Mouse (Mus musculus): ENCODE measurements around the gene Fam32a.

Gene Fam32a

GRCm38 (mm10) chr8:72239499-72240402, 20.2 kb downstream of the Fam32a start, which contains the start of gene Ap1m1:
Ap1m1 (plus strand) TSS chr8:72240018.
- intact Hi-C loops (cut with DNase I): loop anchor here (5.0 kb wide), 1 partner anchor 62 kb away; no protein-coding TSS in a partner anchor

GRCm38 (mm10) chr8:72240403-72240763, 20.9 kb downstream of the Fam32a start:
- intact Hi-C loops (cut with DNase I): loop anchor here (5.0 kb wide), 1 partner anchor 63 kb away; no protein-coding TSS in a partner anchor

- intact Hi-C loops (cut with DNase I): loop anchor here (5.0 kb wide), 1 partner anchor 64 kb away; no protein-coding TSS in a partner anchor
Measured at GRCm38 (mm10) chr8:72240951-72241350, 21.4 kb downstream of the Fam32a start.

GRCm38 (mm10) chr8:72242226-72242625, 22.7 kb downstream of the Fam32a start:
- intact Hi-C loops (cut with DNase I): loop anchor here (5.0 kb wide), 1 partner anchor 65 kb away; no protein-coding TSS in a partner anchor

- intact Hi-C loops (cut with DNase I): loop anchor here (5.0 kb wide), 2 partner anchors 37 to 67 kb away; no protein-coding TSS in a partner anchor
Measured at GRCm38 (mm10) chr8:72244610-72245009, 25.1 kb downstream of the Fam32a start.

GRCm38 (mm10) chr8:72257171-72257901, 37.8 kb downstream of the Fam32a start:
- intact Hi-C loops (cut with DNase I): loop anchor here (5.0 kb wide), 1 partner anchor 80 kb away; no protein-coding TSS in a partner anchor

GRCm38 (mm10) chr8:72257902-72258238, 38.3 kb downstream of the Fam32a start:
- intact Hi-C loops (cut with DNase I): loop anchor here (5.0 kb wide), 1 partner anchor 81 kb away; no protein-coding TSS in a partner anchor

GRCm38 (mm10) chr8:72259862-72260261, 40.3 kb downstream of the Fam32a start:
- intact Hi-C loops (cut with DNase I): loop anchor here (5.0 kb wide), 2 partner anchors 62 to 83 kb away; no protein-coding TSS in a partner anchor

GRCm38 (mm10) chr8:72260585-72260984, 41.1 kb downstream of the Fam32a start:
- intact Hi-C loops (cut with DNase I): loop anchor here (5.0 kb wide), 1 partner anchor 62 kb away; no protein-coding TSS in a partner anchor

- intact Hi-C loops (cut with DNase I): loop anchor here (1.0 to 5.0 kb wide), 2 partner anchors 61 to 105 kb away; no protein-coding TSS in a partner anchor
Measured at GRCm38 (mm10) chr8:72261019-72261418, 41.5 kb downstream of the Fam32a start.

- intact Hi-C loops (cut with DNase I): loop anchor here (1.0 to 5.0 kb wide), 2 partner anchors 61 to 105 kb away; no protein-coding TSS in a partner anchor
Measured at GRCm38 (mm10) chr8:72261431-72261830, 41.9 kb downstream of the Fam32a start.

GRCm38 (mm10) chr8:72261872-72262271, 42.3 kb downstream of the Fam32a start:
- intact Hi-C loops (cut with DNase I): loop anchor here (1.0 to 5.0 kb wide), 2 partner anchors 60 to 104 kb away; no protein-coding TSS in a partner anchor

GRCm38 (mm10) chr8:72262756-72263155, 43.2 kb downstream of the Fam32a start:
- intact Hi-C loops (cut with DNase I): loop anchor here (5.0 kb wide), 1 partner anchor 60 kb away; no protein-coding TSS in a partner anchor

GRCm38 (mm10) chr8:72263451-72263850, 43.9 kb downstream of the Fam32a start:
- intact Hi-C loops (cut with DNase I): loop anchor here (5.0 kb wide), 1 partner anchor 59 kb away; no protein-coding TSS in a partner anchor

GRCm38 (mm10) chr8:72265342-72265741, 45.8 kb downstream of the Fam32a start:
- intact Hi-C loops (cut with DNase I): no loop called here

GRCm38 (mm10) chr8:72266671-72267070, 47.1 kb downstream of the Fam32a start:
- intact Hi-C loops (cut with DNase I): no loop called here

- intact Hi-C loops (cut with DNase I): no loop called here
Measured at GRCm38 (mm10) chr8:72267106-72267505, 47.6 kb downstream of the Fam32a start.

GRCm38 (mm10) chr8:72268356-72268755, 48.8 kb downstream of the Fam32a start:
- intact Hi-C loops (cut with DNase I): no loop called here

- intact Hi-C loops (cut with DNase I): no loop called here
Measured at GRCm38 (mm10) chr8:72270606-72271005, 51.1 kb downstream of the Fam32a start.

- intact Hi-C loops (cut with DNase I): no loop called here
Measured at GRCm38 (mm10) chr8:72271051-72271660, 51.6 kb downstream of the Fam32a start.

- intact Hi-C loops (cut with DNase I): no loop called here
Measured at GRCm38 (mm10) chr8:72271691-72272090, 52.2 kb downstream of the Fam32a start.
